Mouse (Mus musculus): Measurements from ENCODE around the gene Pdk1. TPM values are rescaled to one million over a fixed set of nuclear protein-coding genes. Genes with fewer than 3 reads are reported as not detected.
"Not testable (repeated sequence)": the region's sequence is repeated elsewhere in the genome, so short reads cannot be mapped to it uniquely, and the experiment has no call there.

Pdk1 gene
- total RNA-seq, 2 experiments from 2014 or later: 25.9 to 54.9 TPM

- peak; percentile 37 for ATAC-seq (replicated peaks; ENCODE audit: poor library complexity)
Measured at GRCm38 (mm10) chr2:71873474-71874322, 674 bp downstream of the Pdk1 start.

- peak; percentile 21; the same call in 1 of the 2 replicates for ATAC-seq (replicated peaks; ENCODE audit: poor library complexity)
Measured at GRCm38 (mm10) chr2:71874422-71874821, 1.4 kb downstream of the Pdk1 start.

GRCm38 (mm10) chr2:71874836-71875235 lies 1.8 kb downstream of the Pdk1 start:
- no peak for ATAC-seq (replicated peaks; ENCODE audit: poor library complexity)

GRCm38 (mm10) chr2:71877865-71878264 lies 4.8 kb downstream of the Pdk1 start:
- no peak for ATAC-seq (replicated peaks; ENCODE audit: poor library complexity)

GRCm38 (mm10) chr2:71878441-71878840 lies 5.4 kb downstream of the Pdk1 start:
- ATAC-seq (replicated peaks; ENCODE audit: poor library complexity): peak; percentile 60

GRCm38 (mm10) chr2:71878943-71879342 lies 5.9 kb downstream of the Pdk1 start:
- ATAC-seq (replicated peaks; ENCODE audit: poor library complexity): peak; percentile 21; the same call in 1 of the 2 replicates

- no peak for ATAC-seq (replicated peaks; ENCODE audit: poor library complexity)
Measured at GRCm38 (mm10) chr2:71882914-71883651, 10.1 kb downstream of the Pdk1 start.

GRCm38 (mm10) chr2:71887269-71887668 lies 14.2 kb downstream of the Pdk1 start:
- no peak for ATAC-seq (replicated peaks; ENCODE audit: poor library complexity)

GRCm38 (mm10) chr2:71888437-71888836 lies 15.4 kb downstream of the Pdk1 start:
- peak; percentile 34; the same call in 1 of the 2 replicates for ATAC-seq (replicated peaks; ENCODE audit: poor library complexity)

GRCm38 (mm10) chr2:71891536-71891935 lies 18.5 kb downstream of the Pdk1 start:
- ATAC-seq (replicated peaks; ENCODE audit: poor library complexity): no peak

- ATAC-seq (replicated peaks; ENCODE audit: poor library complexity): no peak
Measured at GRCm38 (mm10) chr2:71892741-71893349, 19.8 kb downstream of the Pdk1 start.

- ATAC-seq (replicated peaks; ENCODE audit: poor library complexity): peak; percentile 58
Measured at GRCm38 (mm10) chr2:71895596-71896286, 22.7 kb downstream of the Pdk1 start.

- ATAC-seq (replicated peaks; ENCODE audit: poor library complexity): no peak
Measured at GRCm38 (mm10) chr2:71897420-71897819, 24.4 kb downstream of the Pdk1 start.

- peak; percentile 66 for ATAC-seq (replicated peaks; ENCODE audit: poor library complexity)
Measured at GRCm38 (mm10) chr2:71898335-71898856, 25.4 kb downstream of the Pdk1 start.

- ATAC-seq (replicated peaks; ENCODE audit: poor library complexity): no peak
Measured at GRCm38 (mm10) chr2:71899886-71900285, 26.9 kb downstream of the Pdk1 start.

GRCm38 (mm10) chr2:71905154-71905553 lies 32.1 kb downstream of the Pdk1 start:
- ATAC-seq (replicated peaks; ENCODE audit: poor library complexity): no peak

- ATAC-seq (replicated peaks; ENCODE audit: poor library complexity): not testable (repeated sequence)
Measured at GRCm38 (mm10) chr2:71906356-71906755, 33.3 kb downstream of the Pdk1 start.

GRCm38 (mm10) chr2:71913911-71914310 lies 40.9 kb downstream of the Pdk1 start:
- ATAC-seq (replicated peaks; ENCODE audit: poor library complexity): no peak

GRCm38 (mm10) chr2:71919227-71919647 lies 46.2 kb downstream of the Pdk1 start:
- ATAC-seq (replicated peaks; ENCODE audit: poor library complexity): peak; percentile 17

GRCm38 (mm10) chr2:71924931-71925330 lies 51.9 kb downstream of the Pdk1 start:
- ATAC-seq (replicated peaks; ENCODE audit: poor library complexity): not testable (repeated sequence)

GRCm38 (mm10) chr2:71934046-71934445 lies 61.0 kb downstream of the Pdk1 start:
- ATAC-seq (replicated peaks; ENCODE audit: poor library complexity): no peak

Data from megakaryocyte progenitor cell, adult 5-6 weeks (primary cell).